ENCODE assay signal across 8 mouse cellular contexts in the genomic region with DNA sequence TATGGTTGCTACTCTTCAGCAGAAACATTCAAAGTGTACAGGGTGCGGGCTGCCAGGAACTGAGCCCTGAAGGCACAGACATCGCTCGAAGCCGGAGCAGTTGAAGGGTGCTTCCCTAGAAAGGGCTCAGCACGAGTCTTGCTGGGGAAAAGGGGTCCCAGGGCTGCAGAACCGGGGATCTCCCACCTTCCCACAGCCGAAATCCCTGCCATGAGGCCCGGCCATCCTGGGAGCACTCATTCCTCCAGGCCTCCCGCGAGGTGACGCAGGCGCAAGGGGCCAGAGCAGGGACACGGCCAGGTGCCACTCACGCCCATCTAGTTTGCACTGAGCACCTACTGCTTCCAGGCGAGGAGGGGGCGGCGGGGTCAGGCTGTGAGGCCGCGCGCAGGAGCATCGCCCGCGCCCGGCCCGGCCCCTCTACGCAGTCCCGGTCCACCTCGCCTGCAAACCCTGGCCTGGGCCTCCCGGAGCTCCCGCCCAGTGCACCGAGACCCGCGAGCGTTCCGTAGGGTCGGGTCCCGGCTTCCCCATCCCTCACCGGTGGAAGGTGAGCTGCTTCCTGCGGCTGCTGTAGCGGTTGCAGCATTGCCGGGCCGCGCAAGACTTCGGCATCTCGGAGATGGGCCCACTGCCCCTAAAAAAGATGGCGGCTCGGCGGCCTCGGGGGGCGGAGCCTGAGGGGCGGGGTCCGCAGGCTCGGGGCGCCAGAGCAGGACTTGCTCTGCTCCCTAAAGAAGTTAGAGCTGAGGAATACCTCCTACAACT. TPM values are rescaled to one million over a fixed set of nuclear protein-coding genes. Genes with fewer than 3 reads are reported as not detected.
DNase-seq lines count a peak whose midpoint lies in the region; ATAC-seq and TF ChIP-seq lines count a peak whose summit lies in the region.

A gene (minus strand): TSS at position 656 of the 768 bp plus-strand sequence.

- ATAC-seq in hindbrain, embryonic 11.5 days (ENCODE audit: low FRiP score): peak; percentile 83

- WGBS in cerebellum, adult 2 months: under 1% methylated on average over 54 of the region's 54 CpGs
- WGBS in hindbrain, embryonic 11.5 days: under 1% methylated on average over 47 of the region's 54 CpGs

- H3K27me3 ChIP-seq in cerebellum, adult 2 months (ENCODE audit: control insufficient read depth, insufficient read depth, low read length): no peaks in the 10 kb centered on the region
- H3K27me3 ChIP-seq in hindbrain, embryonic 11.5 days (ENCODE audit: control insufficient read depth, insufficient read depth, low read length): no peaks in the 10 kb centered on the region

- no peaks in the 10 kb centered on the region for H3K9me3 ChIP-seq in hindbrain, embryonic 11.5 days (ENCODE audit: control insufficient read depth, low read length)

- peak within 1 kb of the TSS; percentile 73 for H3K4me2 ChIP-seq in hindbrain, embryonic 11.5 days (replicated peaks; ENCODE audit: low read depth, low read length)

- H3K4me1 ChIP-seq in cerebellum, adult 2 months (ENCODE audit: control insufficient read depth, insufficient read depth, low read length): peaks cover 18% of the 10 kb centered on the region
- peaks cover 6% of the 10 kb centered on the region for H3K4me1 ChIP-seq in hindbrain, embryonic 11.5 days (replicated peaks; ENCODE audit: control insufficient read depth, insufficient read depth, low read length)

- DNase-seq in MN1 (ENCODE audit: low spot score): peak; percentile 67
- peak; percentile 82 to 88 for DNase-seq in cerebellum, adult 2 months
- DNase-seq in frontal cortex, adult 2 months (ENCODE audit: extremely low spot score in 1 of 2, low spot score in 1 of 2): peak in 1 of 2 experiments; percentile 85
- DNase-seq in hindbrain, embryonic 11.5 days (ENCODE audit: low spot score): peak; percentile 84
- DNase-seq in layer of hippocampus, postnatal 14 days (ENCODE audit: low spot score in 2 of 2): peak; percentile 78 to 81
- peak; percentile 86 for DNase-seq in lung, postnatal 25 days (ENCODE audit: low spot score)
- DNase-seq in retina, adult 2 months (ENCODE audit: low read depth, low spot score): peak; percentile 49
- peak; percentile 93 for DNase-seq in thymus, postnatal 4 days

- TF ChIP-seq CTCF in cerebellum, adult 2 months (IDR thresholded peaks at IDR 0.05; ENCODE audit: borderline replicate concordance, insufficient read depth, low read depth, low read length): no peak

- peak within 1 kb of the TSS; percentile 80 for H3K9ac ChIP-seq in hindbrain, embryonic 11.5 days (ENCODE audit: low read depth, low read length)

- peak within 1 kb of the TSS; percentile 77 for H3K4me3 ChIP-seq in cerebellum, adult 2 months (replicated peaks; ENCODE audit: insufficient read depth, low read depth, low read length)
- H3K4me3 ChIP-seq in hindbrain, embryonic 11.5 days (ENCODE audit: low read depth, low read length): peak within 1 kb of the TSS; percentile 61

- H3K36me3 ChIP-seq in hindbrain, embryonic 11.5 days (ENCODE audit: control insufficient read depth, insufficient read depth, low read length): peaks cover 9% of the 10 kb centered on the region; the same call in 1 of the 2 replicates

- peak within 1 kb of the TSS; percentile 27 for H3K27ac ChIP-seq in cerebellum, adult 2 months (ENCODE audit: insufficient read depth, low read length)
- H3K27ac ChIP-seq in hindbrain, embryonic 11.5 days (ENCODE audit: low read depth, low read length): peak within 1 kb of the TSS; percentile 52

- peak; percentile 56; the same call in 1 of the 2 replicates for TF ChIP-seq POLR2A in cerebellum, adult 2 months (IDR thresholded peaks at IDR 0.05; ENCODE audit: borderline replicate concordance, insufficient read depth, low read length)

RNA-seq across cellular contexts. Expression of the gene that starts here (rescaled TPM):
- polyA plus RNA-seq in cerebellum, adult 2 months (2012; rRNA removed): 42.7 and 43.3 TPM in 2 replicates
- 29.8 and 39.4 TPM in 2 replicates for polyA plus RNA-seq in frontal cortex, adult 2 months (2012; rRNA removed)
- 20.0 and 20.4 TPM in 2 replicates for polyA plus RNA-seq in hindbrain, embryonic 11.5 days (2014; fragmentation: Nextera tagmentation; extraction: Ambion mirVana)
- total RNA-seq in layer of hippocampus, postnatal 14 days (2021): 10 to 100 TPM; 18.9 to 22.0 TPM
